Mouse (Mus musculus): Measurements from ENCODE around the gene Fgf14. TPM values are rescaled to one million over a fixed set of nuclear protein-coding genes. Genes with fewer than 3 reads are reported as not detected.
"Not testable (repeated sequence)": the region's sequence is repeated elsewhere in the genome, so short reads cannot be mapped to it uniquely, and the experiment has no call there.

The Fgf14 gene
- polyA plus RNA-seq, 1 experiment = 0.08 TPM

- TF ChIP-seq CTCF (conservative IDR thresholded peaks at IDR 0.05; ENCODE audit: insufficient read depth, insufficient read length, low read depth, low read length) = no peak
- TF ChIP-seq POLR2A (IDR thresholded peaks at IDR 0.05; ENCODE audit: low read depth, low read length) = no peak
- no peak for DNase-seq
- Histone ChIP-seq H3K4me3 (ENCODE audit: insufficient read depth, low read depth, low read length) (no peak overlapping the region), H3K36me3 (ENCODE audit: control insufficient read depth, insufficient read depth, low read length) (no peaks in the 10 kb centered on the region), H3K27me3 (replicated peaks; ENCODE audit: control insufficient read depth, insufficient read depth, low read length) (no peaks in the 10 kb centered on the region), H3K27ac (ENCODE audit: insufficient read depth, low read depth, low read length) (no peak overlapping the region), H3K4me1 (ENCODE audit: control insufficient read depth, insufficient read depth, low read length) (no peaks in the 10 kb centered on the region)
These were observed 593.8 kb downstream of the Fgf14 start for GRCm38 (mm10) chr14:124083126-124083525.

DNA sequence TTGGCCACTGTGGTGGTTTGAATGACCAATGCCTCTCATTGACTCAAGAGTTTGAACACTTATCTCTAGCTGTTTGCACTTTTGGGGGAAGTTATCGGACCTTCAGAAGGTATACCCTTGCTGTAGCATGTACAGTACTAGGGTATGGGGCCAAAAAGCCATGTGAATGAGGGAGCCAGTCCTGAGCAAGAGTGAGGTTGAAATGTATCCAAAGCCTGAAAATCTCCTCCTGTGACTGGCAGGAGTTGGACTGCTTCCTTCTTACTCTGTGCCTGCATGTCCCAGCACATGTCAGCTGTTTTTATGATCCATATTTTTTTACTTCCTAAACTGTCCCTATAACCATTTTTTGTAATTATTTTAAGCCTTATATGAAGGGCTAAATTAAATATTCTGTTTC lies 632.9 kb downstream of the Fgf14 start:
- H3K4me3 ChIP-seq (ENCODE audit: insufficient read depth, low read depth, low read length) = no peak overlapping the region
- no peaks in the 10 kb centered on the region for H3K27me3 ChIP-seq (replicated peaks; ENCODE audit: control insufficient read depth, insufficient read depth, low read length)
- no peak for TF ChIP-seq POLR2A (IDR thresholded peaks at IDR 0.05; ENCODE audit: low read depth, low read length)
- no peak for TF ChIP-seq CTCF (conservative IDR thresholded peaks at IDR 0.05; ENCODE audit: insufficient read depth, insufficient read length, low read depth, low read length)
- H3K27ac ChIP-seq (ENCODE audit: insufficient read depth, low read depth, low read length) = no peak overlapping the region
- no peaks in the 10 kb centered on the region for H3K36me3 ChIP-seq (ENCODE audit: control insufficient read depth, insufficient read depth, low read length)
- no peaks in the 10 kb centered on the region for H3K4me1 ChIP-seq (ENCODE audit: control insufficient read depth, insufficient read depth, low read length)
- 69% methylated on average over 1 of the region's 1 CpGs for WGBS
- DNase-seq = no peak

DNA sequence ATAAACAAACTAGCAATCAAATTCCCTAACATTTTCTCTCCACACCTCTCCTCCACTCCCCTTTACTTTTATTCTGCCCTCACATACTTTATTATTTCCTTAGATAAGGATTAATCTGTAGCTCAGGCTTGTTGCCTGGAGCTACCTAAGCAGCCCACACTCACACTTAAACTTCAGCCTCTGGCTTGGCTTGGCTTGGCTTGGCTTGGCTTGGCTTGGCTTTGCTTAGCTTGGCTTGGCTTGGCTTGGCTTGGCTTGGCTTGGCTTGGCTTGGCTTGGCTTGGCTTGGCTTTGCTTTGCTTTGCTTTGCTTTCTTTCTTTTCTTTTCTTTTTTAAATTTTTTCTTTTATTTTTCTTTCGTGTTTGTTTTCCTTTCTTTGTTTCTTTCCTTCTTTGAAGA lies 636.3 kb downstream of the Fgf14 start:
- H3K4me1 ChIP-seq (ENCODE audit: control insufficient read depth, insufficient read depth, low read length) = no peaks in the 10 kb centered on the region
- no peak overlapping the region for H3K4me3 ChIP-seq (ENCODE audit: insufficient read depth, low read depth, low read length)
- H3K36me3 ChIP-seq (ENCODE audit: control insufficient read depth, insufficient read depth, low read length) = no peaks in the 10 kb centered on the region
- 53% methylated on average over 1 of the region's 1 CpGs for WGBS
- no peak overlapping the region for H3K27ac ChIP-seq (ENCODE audit: insufficient read depth, low read depth, low read length)
- no peaks in the 10 kb centered on the region for H3K27me3 ChIP-seq (replicated peaks; ENCODE audit: control insufficient read depth, insufficient read depth, low read length)
- DNase-seq = no peak
- no peak for TF ChIP-seq POLR2A (IDR thresholded peaks at IDR 0.05; ENCODE audit: low read depth, low read length)
- TF ChIP-seq CTCF (conservative IDR thresholded peaks at IDR 0.05; ENCODE audit: insufficient read depth, insufficient read length, low read depth, low read length) = no peak

DNA sequence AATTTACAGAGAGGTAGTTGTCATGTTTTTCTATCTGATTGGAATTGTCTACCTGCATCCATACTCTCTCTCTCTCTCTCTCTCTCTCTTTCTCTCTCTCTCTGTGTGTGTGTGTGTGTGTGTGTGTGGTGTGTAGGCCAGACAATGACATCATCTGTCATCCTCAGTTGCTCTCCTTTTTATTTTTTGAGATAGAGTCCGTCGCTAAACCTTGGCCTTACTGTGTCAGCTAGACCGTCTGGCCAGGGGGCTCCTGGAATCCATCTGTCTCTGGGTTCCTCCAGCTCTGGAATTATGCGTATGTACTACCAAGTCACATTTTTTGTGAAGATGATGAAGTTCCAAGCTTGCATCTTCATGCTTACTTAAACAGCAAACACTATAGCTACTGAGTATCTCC lies 639.5 kb downstream of the Fgf14 start:
- no peak for DNase-seq

GRCm38 (mm10) chr14:124036575-124037205 lies 640.2 kb downstream of the Fgf14 start:
- H3K27me3 ChIP-seq (replicated peaks; ENCODE audit: control insufficient read depth, insufficient read depth, low read length) = no peaks in the 10 kb centered on the region
- no peak for DNase-seq
- WGBS = 44% methylated on average over 1 of the region's 1 CpGs
- no peak overlapping the region for H3K27ac ChIP-seq (ENCODE audit: insufficient read depth, low read depth, low read length)
- TF ChIP-seq CTCF (conservative IDR thresholded peaks at IDR 0.05; ENCODE audit: insufficient read depth, insufficient read length, low read depth, low read length) (no peak), POLR2A (IDR thresholded peaks at IDR 0.05; ENCODE audit: low read depth, low read length) (no peak)
- no peaks in the 10 kb centered on the region for H3K4me1 ChIP-seq (ENCODE audit: control insufficient read depth, insufficient read depth, low read length)
- H3K4me3 ChIP-seq (ENCODE audit: insufficient read depth, low read depth, low read length) = no peak overlapping the region
- H3K36me3 ChIP-seq (ENCODE audit: control insufficient read depth, insufficient read depth, low read length) = no peaks in the 10 kb centered on the region

More for the DNA sequence above, 639.5 kb downstream of the Fgf14 start:
- Histone ChIP-seq H3K36me3 (ENCODE audit: control insufficient read depth, insufficient read depth, low read length) (no peaks in the 10 kb centered on the region), H3K4me1 (ENCODE audit: control insufficient read depth, insufficient read depth, low read length) (no peaks in the 10 kb centered on the region), H3K4me3 (ENCODE audit: insufficient read depth, low read depth, low read length) (no peak overlapping the region), H3K27me3 (replicated peaks; ENCODE audit: control insufficient read depth, insufficient read depth, low read length) (no peaks in the 10 kb centered on the region), H3K27ac (ENCODE audit: insufficient read depth, low read depth, low read length) (no peak overlapping the region)
- WGBS = 78% methylated on average over 4 of the region's 4 CpGs
- TF ChIP-seq CTCF (conservative IDR thresholded peaks at IDR 0.05; ENCODE audit: insufficient read depth, insufficient read length, low read depth, low read length) (no peak), POLR2A (IDR thresholded peaks at IDR 0.05; ENCODE audit: low read depth, low read length) (no peak)

DNA sequence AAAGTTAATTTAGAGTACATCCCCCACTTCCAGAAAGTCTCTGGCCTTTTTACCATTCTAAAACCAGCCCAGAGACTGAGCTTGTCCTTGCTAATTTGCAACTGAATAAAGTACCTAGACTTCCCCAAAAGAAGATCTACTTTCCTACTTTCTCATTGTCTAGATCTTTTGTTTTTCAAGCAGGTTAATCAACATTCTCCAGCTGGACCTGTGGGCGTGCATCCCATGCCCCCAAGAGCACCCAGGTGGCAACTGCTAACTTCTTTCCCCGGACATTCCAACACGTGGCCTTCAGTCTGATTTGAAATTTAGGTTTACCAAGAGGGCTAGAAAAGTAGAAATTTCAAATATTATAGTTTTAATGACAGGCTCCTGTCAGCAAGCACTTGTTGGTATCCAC lies 643.6 kb downstream of the Fgf14 start:
- 35% methylated on average over 3 of the region's 3 CpGs for WGBS
- H3K27me3 ChIP-seq (replicated peaks; ENCODE audit: control insufficient read depth, insufficient read depth, low read length); DNase-seq; H3K4me1 ChIP-seq (ENCODE audit: control insufficient read depth, insufficient read depth, low read length); H3K27ac ChIP-seq (ENCODE audit: insufficient read depth, low read depth, low read length); H3K4me3 ChIP-seq (ENCODE audit: insufficient read depth, low read depth, low read length); H3K36me3 ChIP-seq (ENCODE audit: control insufficient read depth, insufficient read depth, low read length): not testable (repeated sequence)

GRCm38 (mm10) chr14:124027886-124028670 lies 648.8 kb downstream of the Fgf14 start:
- H3K27ac ChIP-seq (ENCODE audit: insufficient read depth, low read depth, low read length) = no peak overlapping the region
- no peaks in the 10 kb centered on the region for H3K4me1 ChIP-seq (ENCODE audit: control insufficient read depth, insufficient read depth, low read length)
- no peak overlapping the region for H3K4me3 ChIP-seq (ENCODE audit: insufficient read depth, low read depth, low read length)
- H3K27me3 ChIP-seq (replicated peaks; ENCODE audit: control insufficient read depth, insufficient read depth, low read length) = no peaks in the 10 kb centered on the region
- DNase-seq = no peak
- H3K36me3 ChIP-seq (ENCODE audit: control insufficient read depth, insufficient read depth, low read length) = no peaks in the 10 kb centered on the region
- TF ChIP-seq CTCF (conservative IDR thresholded peaks at IDR 0.05; ENCODE audit: insufficient read depth, insufficient read length, low read depth, low read length) (no peak), POLR2A (IDR thresholded peaks at IDR 0.05; ENCODE audit: low read depth, low read length) (no peak)
- WGBS = 82% methylated on average over 1 of the region's 1 CpGs
